Mouse (Mus musculus) urinary bladder, postnatal 14 days (tissue): ENCODE results near the gene Sec24b.

Experiments used
- DNase-seq: peaks from one replicate; pipeline ENCODE4 v3.0.0; 2021; ENCODE audit warnings: low spot score

The Sec24b gene

DNA sequence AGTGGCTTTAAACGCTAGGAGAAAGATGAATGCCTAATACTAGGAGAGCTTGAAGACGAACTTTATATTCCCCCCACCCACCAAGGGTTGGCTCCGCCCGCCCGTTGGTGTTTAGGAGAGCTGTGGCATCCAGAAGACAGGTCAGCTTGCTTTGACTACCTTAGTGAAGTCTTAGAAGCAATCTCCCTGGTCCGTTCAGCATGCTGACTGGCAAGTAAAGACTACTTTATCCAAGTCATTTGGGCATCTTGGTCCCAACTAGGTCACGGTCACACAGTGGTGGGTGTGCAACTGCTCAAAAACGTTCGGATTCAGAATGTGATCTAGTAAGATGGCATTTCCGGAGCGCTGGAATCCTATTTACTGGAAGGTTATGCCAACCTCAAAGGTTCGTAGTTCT, at the start of gene Sec24b:
TSS of gene Sec24b (minus strand) at position 273 of the 400 bp plus-strand sequence.
- no peak for DNase-seq

DNA sequence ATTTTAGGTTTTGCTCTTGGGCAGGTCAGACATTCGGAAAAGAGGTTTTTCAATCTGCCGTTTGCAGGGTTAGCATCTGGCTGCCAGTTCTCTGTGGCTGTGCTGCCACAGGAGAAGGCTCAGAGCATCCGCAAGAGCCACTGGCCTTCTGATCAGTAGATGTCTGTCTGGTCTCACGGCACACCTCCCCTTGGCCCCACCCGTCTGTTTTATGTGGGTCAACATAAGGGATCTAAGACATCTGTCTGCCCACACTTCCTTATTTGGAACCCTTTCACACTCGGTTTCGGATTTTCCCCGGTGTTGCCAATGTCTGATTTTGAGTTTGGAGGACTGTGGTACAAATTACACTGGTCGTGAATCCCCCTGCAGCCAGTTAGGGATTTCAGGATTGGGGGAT, 43.1 kb upstream of the Sec24b start:
- DNase-seq = no peak

DNA sequence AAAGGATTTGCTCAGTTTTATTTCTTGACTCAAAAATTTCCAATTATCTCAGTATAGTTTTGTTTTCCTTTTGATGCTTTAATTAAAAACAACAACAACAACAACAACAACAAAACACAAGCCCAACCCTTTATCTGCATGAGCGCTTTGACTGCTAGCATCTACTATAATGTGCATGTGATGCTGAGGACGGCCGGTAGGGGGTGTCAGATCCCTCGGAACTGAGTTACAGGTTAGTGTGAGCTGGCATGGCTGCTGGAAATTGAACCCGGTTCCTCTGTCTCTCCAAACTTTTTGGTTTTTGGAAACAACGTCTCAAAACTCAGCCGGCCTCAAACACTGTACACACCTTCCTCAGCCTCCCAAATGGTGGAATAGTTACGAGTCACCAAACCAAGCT, 42.1 kb upstream of the Sec24b start:
- peak; percentile 12 for DNase-seq

DNA sequence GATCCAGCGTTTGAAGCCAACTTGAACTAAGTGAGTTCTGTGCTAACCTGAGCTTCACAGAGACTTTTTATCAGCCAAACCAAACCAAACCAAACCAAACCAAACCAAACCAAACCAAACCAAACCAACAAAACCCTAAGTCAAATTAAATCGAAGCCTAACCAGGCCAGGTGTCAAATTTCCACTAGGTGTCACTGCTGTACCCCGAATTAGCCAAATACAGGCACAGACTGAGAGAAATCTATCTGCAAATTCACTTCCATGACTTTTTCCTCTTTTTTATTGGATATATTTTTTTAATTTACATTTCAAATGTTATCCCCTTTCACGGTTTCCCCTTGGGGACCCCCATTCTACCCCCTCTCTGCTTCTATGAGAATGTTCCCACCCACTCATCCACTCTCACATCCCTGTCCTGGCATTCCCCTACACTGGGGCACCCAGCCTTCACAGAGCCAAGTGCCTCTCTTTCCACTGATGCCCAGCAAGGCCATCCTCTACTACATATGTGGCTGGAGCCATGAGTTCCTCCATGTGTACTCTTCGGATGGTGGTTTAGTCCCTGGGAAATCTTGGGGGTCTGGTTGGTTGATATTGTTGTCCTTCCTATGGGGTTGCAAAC, 33.9 kb upstream of the Sec24b start:
- peak; percentile 40 for DNase-seq

DNA sequence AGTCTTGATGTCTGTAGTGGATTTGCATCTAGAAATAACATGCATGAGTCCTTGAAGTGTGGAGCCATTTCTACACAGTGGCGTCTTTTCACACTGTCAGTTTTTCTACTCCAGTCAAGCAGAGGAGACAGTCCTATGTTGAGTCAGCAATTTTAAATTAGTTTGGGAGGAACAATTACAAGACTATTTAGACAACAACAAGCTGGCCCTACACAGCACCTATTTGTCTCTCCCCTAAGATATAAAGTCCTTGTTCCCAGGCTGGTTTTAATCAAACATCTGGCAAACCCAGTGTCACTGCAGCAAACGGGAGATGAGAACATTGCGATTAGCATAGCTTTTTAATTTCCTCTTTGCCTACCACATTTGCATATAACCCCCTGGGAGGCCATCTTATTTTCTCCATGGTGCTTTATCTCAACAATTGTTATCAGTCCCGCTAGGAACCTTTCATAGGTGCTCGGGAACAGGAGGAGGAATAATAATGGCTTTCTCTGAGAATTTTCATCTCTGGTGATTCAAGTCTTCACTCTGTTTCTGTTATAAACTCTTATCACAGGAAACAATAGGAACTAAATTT, 32.9 kb upstream of the Sec24b start:
- DNase-seq = no peak

DNA sequence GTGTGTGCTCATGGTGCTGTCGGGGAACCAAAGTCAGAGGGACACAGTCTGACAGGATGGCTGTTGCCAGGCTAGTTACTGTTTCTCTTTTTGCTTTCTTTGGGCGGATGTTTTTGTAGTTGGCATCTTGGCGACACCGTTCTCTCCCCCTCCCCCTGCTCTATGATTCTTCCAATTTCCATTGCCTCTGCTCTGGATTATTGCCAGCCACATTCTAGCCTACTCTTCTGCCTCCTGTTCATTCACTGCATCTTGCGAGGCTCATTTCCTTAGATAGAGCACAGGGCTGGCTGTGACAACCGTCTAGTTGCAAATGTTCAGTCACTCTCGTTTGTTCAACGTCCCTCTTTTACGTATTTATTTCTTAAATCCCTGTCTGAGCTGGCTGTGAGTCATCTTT, 29.1 kb upstream of the Sec24b start:
- no peak for DNase-seq

DNA sequence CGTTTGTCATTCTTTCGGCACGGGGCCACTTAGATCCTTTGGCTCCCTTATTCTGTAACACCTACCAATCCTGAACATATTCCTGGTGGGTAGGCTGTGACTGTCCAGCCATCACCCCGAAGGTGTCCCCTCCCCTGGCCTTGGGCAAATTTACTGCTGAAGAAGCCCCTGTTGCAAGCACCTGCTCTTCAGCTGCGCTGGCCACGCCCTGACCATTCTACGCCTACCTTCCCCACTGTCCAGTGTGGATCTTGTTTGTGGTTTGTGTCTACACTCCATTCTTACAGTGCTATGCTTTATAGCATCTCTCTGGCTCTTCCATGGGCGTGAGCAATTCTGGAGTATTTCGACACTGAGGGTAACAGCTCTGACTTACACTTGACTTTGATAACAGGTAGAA, 27.3 kb upstream of the Sec24b start:
- DNase-seq = no peak

DNA sequence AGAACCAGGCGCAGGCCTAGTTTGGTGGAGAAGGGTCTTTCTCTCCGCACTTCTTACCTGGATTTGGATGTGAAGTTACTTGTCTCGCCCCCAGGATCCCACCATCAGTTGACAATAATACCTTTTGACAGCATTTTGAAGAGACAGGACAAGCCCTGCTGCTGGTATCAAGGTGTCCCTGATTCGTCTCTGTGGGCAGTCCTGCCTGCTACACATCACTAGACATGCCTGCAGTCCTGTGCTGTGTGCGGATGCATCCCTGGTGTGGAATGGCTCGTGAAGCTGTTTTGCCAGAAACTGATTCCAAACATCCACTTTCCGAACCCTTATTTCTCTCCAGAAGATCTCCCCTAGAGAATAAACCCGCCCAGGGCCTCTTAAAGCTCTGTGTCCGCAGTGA, 26.1 kb upstream of the Sec24b start:
- no peak for DNase-seq

DNA sequence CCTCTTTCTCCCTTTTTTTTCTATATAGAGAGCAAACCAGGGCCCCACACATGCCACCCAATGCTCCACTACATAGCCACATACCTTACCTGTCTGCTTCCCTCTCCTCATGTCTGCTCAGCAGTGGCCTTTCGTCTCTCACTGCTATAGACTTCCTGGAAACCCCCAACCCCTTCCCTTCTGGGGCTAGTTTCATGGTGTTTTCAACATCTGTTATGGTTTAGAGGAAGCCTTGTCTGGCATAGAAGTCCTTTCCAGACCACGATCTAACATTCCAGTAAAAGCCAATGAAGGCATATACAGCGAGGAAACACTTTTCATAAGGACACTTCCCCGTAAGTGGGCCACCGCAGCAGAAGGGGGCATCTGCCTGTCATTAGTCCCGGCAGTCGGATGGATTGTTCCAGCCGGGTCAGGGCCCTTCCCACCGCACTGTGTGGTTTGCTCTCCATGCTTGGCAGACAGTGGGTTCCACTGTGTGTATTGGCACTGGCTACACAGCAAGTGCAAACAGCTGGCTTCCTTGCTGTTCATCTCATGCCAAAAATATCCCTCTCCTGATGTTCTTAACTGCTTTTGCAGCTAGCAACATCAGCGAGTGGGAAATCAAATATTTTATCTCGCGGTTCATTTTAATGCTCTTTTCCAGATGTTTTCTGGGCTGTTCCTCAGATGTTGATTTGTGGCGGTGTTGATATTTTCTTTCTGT, 25.2 kb upstream of the Sec24b start:
- no peak for DNase-seq

DNA sequence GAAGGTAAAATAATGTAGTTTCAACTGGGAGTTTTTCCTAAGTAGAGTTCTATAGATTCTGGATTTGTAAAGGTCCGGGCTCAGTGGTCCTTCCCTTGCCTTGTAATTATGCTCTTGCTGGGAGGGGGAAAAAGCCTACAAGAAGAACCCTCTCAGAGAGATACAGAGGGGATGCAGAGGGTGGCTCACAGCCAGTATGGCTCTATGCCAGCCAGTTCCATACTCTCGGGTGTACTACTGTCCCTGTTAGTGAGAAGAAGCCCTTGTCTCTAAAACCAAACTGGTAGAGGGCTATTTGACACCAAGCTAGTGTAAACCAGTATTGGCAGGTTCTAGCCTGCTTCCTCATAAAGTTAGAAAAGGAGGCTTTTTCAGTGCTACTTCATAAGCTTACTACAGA, 22.0 kb upstream of the Sec24b start:
- DNase-seq = no peak

DNA sequence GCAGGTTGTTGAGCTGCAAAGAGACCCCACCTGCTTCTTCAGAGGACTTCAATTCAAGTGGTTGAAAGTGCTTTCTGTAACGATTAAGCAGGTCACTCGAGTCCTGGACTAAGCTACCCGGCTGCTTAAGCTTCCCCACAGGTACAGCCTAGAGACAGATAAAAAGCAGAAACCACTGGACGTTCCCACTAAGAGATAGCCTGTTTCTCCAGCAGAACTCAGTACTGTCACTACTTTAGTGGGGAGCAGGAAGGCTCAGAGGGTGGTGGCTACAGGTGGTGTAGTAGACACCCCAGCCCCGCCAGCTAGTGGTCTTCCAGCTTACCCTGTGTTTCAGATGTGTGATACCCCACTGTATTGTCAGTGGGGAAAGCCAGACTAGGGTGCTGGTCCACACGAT, 19.3 kb upstream of the Sec24b start:
- no peak for DNase-seq

DNA sequence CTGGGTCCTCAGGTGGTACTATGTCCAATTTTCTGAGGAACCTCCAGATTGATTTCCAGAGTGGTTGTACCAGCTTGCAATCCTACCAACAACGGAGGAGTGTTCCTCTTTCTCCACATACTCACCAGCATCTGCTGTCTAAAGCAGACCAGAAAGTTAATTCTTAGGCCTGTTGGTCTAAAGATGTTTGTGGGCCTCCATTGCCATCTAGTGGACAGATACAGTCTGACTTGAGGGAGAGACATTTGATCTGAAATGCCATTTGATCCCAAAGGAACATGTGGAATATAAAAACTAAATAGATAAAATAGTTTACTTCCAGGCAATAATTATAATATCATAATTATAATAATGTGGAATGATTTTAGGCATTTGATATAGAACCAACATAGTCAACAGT, 18.4 kb upstream of the Sec24b start:
- DNase-seq = peak; percentile 69

DNA sequence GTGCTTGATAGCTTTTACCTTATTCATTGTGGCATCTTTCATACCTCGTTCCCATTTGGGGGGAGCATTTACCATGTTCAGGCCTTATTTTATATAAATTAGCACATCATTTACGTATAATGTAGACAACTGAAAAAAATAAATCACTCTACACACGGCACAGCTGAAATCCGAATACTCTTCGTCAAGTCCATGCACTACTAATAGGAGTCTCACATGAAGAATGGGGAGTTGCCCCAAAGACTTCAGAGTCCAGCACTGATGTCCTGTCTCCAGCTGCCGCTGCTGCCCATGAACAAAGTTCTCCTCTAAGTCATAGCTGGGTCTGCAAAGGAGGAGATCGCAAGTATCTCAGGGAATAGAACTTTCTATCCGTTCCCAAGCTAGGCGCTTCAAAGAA, 15.9 kb upstream of the Sec24b start:
- DNase-seq = no peak

DNA sequence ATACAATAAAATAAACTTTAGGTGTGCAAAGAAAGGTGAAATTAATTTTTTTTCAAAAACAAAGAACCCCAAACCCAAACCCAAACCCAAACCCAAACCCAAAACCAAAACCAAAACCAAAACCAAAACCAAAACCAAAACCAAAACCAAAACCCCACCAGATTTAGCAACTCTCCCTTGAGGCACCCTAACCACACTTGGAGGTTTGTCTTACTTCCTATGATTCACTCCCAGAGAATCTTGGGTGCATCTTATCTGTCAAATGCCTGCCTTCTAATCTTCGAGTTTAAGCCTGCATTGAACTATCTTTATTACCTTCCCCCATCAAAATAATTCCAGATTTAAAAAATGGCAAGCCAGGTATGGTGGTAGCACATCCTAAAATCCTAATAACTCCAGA, 14.4 kb upstream of the Sec24b start:
- no peak for DNase-seq

DNA sequence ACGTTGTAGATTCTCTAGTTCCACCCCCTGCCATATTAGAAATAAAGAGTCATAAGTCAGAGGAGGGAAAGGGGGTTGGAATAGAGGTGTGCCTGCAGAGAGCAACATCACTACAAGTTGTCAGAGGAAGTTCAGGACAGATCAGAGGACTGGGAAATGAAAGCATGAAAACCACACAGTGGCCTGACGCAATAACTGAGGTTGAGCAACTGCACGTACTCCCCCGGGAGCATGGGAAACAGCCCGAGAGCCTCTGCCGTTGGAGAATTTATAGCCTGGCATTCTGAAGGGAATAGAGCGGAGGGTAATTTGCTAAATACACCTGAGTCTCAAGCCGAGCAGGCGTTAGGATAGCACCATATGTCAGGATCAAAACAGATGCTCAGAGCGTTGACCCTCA, 11.7 kb upstream of the Sec24b start:
- DNase-seq = peak; percentile 17

DNA sequence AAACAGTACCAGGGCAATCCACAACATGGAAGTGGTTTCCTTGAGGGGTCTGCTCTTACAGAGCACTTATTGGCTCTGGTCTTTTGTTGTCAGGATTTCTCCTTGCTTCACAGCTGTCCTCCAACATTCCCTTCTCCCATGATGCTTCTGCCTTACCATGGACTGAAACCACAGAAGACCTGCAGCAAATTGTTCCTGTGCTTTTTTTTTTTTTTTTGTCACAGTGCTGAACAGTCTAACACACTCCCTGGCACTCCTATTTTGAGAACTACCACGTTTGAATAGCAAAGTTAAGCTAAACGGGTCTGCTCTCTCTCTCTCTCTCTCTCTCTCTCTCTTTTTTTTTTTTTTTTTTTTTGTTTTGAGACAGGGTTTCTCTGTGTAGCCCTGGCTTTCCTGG, 10.6 kb upstream of the Sec24b start:
- no peak for DNase-seq

DNA sequence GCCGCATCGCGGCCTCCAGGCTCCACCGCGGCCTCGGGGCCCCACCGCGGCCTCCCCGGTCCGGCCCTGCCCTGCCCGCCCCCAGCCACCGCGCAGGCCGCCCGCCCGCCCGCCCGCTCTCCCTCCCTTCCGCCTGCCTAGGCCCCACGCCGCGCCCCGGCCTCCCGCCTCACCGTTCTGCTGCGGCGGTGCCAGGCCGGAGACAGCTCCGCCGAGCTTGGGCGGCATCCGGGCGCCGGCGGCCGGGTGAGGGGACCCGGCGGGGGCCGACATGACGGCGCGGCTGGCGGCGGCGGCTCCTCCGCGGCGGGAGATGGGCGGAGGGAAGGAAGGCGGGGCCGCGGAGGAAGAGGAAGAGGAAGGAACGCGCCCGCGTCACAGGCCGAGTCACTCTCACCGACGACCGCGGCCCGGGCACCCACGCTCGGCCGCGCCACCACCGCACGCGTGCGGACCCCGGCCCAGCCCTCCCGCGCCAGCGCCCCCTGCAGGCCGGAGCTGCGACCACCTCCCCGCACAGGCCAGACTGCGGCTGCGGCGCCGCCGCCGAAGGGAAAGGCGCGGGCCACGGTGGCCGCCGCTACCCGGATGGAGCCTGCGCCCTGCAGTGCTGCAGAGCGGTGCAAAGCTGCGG, 840 bp downstream of the Sec24b start:
- peak; percentile 84 for DNase-seq

DNA sequence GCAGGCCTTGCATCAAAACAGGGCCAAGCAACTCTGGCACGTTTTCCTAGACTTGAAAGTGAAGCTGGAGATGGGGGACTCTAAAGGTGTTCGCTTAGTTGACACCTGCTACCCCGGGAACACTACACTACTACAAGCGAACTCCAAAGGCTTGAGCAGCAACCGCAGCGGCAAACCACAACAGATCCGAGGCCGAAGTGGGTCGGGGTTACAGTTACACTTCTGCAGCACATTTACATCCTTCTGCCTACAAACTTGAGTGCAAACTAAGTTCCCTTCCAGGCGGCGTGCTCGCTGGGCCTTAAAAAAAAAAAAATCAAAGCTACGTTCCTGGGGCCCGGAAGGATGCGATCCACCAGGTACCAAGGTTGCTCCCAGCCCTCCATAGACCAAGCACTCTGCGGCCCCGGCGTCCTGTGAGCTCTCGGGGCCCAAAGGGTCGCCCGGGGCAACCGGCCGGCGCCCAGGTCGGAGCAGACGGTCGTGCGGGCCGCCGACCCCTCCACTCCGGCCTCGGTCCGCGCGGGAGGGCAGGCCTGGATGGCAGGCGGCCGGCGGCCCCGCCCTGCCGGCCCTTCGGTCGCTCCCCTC, 1.5 kb downstream of the Sec24b start:
- peak; percentile 26 for DNase-seq

DNA sequence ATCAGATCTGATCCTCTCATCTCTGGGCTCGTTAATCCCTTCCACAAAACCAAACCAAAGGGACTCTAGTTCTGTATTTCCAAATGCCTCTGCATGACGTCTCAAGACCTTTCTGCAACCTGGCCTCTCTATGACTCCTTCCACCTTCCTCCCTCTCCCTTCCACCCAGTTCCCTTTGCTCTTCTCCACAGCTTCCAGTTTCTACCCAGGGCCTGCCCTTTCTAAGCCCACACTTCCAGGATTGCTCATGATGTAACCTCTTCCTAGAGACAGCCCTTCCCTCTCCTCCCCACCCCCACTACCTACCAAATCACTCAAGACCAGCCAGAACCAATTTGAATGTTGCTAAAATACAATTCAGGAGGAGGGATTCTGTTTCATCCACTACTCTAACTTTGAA, 2.9 kb downstream of the Sec24b start:
- no peak for DNase-seq

DNA sequence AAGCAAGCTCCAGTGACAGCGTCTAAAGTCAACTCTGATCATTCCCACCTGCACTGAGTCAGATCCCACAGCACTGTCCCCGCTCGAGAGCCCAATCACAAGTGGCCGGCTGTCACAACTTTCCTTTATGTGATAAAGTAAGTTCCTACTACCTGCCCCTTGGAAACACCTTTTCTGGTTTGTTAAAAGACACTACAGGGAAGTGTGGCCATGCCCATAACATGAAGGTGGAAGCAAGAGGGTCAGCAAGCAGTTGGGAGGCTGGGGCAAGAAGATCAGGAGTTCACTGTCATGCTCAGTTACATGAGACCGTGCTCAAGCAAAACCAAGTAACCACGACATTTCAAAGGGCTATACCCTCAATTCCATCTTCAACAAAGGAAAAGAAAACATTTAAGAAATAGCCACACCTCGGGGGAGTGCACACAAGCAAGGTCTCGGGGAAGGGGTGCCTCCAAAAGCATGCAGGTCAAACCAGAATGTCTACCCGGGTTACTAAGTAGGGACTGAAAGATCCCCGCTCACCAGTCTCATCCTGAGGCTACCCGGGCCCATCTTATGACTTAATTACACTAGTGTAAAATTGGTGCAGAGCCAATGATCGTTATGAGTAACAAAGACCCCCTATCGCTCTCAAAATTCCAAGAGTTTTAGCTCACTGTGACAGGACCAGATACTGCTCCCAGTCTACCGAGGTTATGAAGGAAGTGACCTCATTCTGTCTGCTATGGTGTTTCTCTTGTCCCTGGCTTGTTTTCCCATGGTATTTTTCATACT, 3.6 kb downstream of the Sec24b start:
- DNase-seq = no peak

DNA sequence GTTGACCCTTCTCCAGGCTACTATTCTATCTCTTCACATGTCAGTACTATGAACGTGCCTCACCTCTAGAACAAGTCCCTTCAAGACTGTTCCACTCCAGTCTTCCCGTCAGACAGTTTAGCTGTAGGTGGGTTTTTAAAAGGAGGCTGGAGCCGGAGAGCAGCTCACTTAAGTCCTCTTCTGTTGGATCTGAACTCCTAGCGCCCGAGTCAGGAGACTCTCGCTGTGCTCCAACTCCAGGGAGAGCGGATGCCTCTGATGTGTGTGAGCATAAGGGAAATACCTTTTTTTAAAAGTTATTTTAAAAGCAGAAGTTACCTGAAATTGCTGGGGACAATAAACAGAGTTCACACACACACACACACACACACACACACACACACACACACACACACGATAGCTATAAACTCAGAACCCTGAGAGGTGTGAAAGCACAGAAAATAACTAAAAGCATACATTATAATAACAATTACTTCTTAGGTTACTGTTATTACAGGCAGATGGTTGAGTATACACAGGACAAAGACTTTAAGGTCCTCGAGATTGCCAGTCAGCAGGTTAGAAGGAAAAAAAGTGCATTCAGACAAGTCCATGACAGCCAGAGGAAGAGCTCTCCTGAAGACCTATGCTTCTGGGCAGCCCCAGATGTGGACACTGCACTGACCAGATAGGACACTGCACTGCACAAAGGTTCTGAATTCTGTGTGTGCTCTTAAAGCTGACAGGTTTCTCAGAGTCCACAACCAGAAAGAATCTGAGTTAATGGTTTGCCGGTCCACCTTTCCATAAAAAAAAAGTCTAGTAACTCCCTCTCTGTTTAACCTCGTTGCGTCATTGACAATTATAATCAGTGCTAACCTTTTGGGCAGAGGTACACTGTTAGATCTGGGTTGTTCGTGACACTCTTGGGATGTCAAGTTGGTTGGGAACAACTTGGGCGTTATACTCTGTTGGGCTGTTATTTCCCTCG, 5.7 kb downstream of the Sec24b start:
- no peak for DNase-seq
